Mouse (Mus musculus): Measurements from ENCODE around the gene Tnik.

Tnik gene

GRCm38 (mm10) chr3:28264841-28265150, 1.8 kb downstream of the Tnik start:
- no peak for DNase-seq

- DNase-seq: no peak
Observed at GRCm38 (mm10) chr3:28265183-28265582, 2.2 kb downstream of the Tnik start.

- no peak for DNase-seq
Observed at GRCm38 (mm10) chr3:28265656-28266055, 2.6 kb downstream of the Tnik start.

DNA sequence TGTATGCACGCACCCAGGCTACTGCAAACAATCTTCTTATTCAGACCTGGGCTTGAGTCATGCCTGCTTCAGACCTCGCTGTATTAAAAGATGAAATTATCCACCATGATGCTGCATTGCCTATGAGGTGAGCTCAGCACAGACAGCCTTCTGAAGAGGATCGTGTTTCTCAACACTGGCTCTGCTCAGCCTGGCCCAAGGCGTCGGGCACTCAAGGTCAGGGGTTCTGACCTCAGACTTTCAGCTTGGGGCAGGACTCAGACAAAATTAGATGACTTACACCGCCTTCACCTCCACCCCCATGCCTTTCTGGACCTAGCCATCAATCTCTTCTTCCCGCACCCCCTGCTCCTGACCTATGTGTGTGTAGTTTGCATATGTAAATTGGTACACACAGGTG, 4.2 kb downstream of the Tnik start:
- no peak for DNase-seq

GRCm38 (mm10) chr3:28269716-28270115, 6.7 kb downstream of the Tnik start:
- no peak for DNase-seq

- DNase-seq: no peak
Observed at GRCm38 (mm10) chr3:28271884-28272283, 8.9 kb downstream of the Tnik start.

- DNase-seq: no peak
Observed at GRCm38 (mm10) chr3:28274763-28275162, 11.7 kb downstream of the Tnik start.

DNA sequence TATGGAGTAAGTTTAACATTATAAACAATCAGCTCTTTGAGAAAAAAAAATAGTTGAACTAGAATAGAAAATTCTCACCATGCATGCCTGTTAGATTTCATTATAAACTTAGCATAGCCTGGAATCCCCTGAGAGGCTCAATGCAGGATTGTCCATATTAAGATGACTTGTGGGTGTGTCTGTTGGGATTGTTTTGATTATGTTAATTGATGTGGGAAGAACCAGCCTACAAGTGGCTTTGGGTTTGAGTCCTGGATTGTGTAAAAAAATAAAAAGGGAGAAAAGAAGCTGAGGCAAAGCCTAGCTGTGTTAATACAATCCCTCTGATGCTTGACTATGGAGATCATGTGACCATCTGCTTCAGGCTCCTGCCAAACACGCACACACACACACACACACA, 26.7 kb downstream of the Tnik start:
- no peak for DNase-seq

DNA sequence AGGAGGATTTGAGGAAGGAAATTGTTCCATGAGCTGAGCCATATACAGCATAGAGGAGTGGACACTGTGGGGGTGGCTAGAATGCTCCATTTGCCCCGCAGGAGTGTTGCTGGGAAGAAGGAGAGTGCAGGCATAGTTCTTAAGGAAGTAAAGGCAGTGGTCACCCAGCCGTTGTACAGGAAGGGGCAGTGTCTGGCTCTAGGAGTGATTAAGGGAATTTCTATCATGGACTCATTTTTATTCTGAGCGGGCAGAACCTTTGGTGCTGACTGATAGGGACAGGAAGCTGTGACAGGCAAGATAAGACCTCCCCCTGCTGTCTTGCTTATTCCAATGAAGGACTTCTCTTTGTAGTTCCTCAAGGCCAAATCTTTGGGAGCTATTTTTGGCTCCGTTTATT, 38.4 kb downstream of the Tnik start:
- DNase-seq: no peak

- no peak for DNase-seq
Observed at GRCm38 (mm10) chr3:28303915-28304314, 40.9 kb downstream of the Tnik start.

DNA sequence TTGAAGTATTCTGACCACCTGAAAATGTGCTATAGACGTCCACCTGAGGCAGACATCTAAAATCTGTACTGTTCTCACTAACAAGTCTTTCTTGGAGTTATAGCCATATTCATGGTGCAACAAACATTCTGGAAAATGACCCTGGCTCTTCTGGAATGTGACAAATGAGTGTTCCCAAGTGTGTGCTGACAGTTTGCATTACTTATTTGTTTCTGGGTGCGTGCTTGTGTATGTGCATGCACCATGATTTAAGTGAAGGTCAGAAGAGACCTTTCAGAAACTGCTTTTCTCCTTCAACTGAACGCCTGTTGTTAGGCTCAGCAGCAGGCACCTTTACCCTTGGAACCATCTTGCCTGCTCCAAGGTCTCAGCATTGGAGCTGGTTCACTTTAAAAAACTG, 43.8 kb downstream of the Tnik start:
- no peak for DNase-seq

DNA sequence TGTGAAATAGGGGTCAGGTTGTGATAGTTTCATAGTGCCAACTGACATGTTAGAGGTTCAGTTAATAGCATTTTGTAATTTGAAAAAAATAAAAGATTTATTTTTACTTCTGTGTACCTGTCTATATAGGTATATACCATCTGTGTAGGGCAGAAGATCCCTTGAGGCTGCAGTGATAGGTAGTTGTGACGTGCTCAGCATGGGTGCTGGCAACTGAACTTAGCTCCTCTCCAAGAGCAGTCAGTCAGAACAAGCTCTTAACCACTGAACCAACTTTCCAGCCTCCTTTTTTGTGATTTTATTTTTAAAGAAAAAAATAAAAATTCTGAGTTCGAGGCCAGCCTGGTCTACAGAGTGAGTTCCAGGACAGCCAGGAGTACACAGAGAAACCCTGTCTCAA, 51.4 kb downstream of the Tnik start:
- DNase-seq: no peak

- DNase-seq: no peak
Observed at GRCm38 (mm10) chr3:28317339-28317738, 54.3 kb downstream of the Tnik start.

GRCm38 (mm10) chr3:28321635-28322034, 58.6 kb downstream of the Tnik start:
- no peak for DNase-seq

DNA sequence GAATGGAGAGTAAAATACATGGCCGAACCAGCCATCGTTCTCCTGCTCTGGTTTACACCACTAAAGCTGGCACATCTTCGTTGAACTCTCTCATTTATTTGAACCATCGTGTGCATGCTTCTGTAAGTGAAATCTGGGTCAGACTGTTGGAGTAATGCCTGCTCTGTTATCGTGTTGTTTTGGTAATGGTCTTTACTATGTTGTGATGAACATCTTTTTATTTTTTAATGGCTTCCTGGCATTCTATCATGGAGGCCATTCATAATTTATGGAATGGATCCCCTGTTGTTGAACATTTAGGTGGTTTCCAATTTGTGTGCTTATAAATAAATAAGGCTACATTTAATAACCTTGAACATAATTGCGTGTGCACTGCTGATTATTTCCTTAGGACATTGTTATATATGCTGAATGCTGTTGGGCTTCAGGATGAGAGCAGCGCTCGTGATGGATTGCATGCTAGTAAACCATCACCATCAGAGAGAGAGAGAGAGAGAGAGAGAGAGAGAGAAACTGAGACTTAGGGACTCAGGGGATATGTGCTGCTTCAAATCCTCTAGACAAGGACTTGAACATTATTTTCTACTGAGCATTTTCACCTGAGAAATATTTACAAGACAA, 62.7 kb downstream of the Tnik start:
- DNase-seq: no peak

DNA sequence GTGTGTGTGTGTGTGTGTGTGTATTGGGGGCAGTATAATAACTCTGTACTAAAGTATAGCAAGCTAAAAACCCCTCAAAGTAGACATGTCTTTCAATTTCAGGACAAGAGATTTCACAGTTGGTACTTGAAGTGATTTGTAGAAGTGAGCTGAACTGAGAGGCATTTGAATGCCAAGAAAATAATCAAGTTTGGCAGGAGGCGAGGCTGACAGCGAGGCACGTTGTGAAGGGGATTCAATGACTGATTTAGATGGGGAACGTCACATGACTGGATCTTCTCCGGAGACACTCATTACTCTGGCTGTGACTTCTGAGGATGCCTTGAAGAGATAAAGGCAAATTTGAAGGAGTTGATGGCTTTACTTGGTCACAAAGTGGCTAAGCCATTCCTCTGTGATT, 69.3 kb downstream of the Tnik start:
- no peak for DNase-seq

DNA sequence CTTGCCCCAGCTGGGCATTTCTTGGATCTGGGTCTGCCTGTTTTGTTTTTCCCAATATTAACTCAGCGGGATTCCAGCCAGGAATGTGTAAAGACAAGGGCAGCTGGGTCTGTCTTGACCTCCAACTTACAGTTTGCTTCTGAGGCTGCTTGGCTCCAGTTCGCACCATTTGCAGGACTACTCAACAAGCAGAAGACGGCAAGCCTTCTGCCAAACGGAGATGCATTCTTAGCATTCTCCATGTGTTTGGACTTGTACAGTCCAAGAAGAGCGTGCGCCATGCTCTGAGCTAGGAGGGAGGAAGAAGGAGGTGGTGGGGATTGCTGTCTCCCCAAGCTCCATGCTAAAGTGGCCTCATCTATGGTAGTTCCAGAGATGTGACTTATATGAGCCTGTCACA, 70.9 kb downstream of the Tnik start:
- peak in 1 of 2 experiments; percentile 2 for DNase-seq

DNA sequence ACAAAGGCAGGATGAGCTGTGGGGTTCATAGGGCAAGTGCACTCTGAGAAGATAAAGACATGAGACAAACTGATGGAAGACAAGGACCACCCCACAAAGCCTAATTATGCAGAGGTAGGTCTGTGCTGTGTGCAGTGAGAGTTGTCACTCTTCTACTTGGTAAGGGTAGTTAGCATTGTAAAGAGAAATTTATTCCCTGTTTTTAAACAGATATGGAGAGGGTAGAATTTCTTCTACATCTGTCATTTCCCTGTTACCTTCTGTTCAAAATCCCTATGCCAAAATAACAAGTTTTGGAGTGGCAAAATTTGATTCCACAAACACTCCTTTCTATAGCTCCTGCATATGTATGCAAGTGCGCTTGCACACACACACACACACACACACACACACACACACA, 71.5 kb downstream of the Tnik start:
- no peak for DNase-seq

DNA sequence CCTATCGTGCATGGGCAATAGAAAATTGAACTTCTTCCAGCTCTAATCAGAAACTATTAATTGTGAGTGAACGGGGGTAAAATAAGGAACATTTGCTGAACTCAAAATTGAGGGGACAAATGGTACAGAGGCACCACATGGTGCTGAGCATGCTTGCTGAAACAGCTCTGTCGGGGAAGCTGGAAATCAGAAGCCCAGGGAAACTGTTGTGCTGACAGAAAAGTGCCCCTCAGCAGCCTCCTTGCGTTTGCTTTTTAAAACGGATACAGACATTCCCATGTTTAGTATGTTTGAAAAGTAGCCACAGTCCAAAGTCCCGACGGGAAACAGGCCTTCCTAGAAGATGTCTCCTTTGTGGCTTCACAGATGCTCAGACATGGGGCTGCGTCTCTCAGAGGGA, 77.1 kb downstream of the Tnik start:
- no peak for DNase-seq

DNA sequence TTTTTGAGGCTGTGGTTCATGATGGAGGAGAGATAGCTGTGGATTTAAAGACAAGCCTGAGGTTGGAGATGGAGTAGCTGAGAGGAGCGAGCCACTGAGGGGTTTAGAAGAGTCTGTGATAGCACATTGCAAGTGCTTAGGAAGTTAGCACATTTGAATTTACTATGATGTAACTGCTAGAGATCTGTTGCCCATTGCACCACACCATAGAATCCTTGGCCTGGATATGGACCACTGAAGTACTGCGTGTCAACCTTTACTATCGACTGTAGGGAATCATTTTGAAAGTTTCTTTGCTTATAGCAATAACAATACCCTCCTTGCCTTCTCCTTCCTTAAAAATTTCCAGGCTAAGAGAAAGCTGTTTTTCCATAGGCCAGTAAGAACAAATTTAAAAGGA, 80.2 kb downstream of the Tnik start:
- DNase-seq: no peak

GRCm38 (mm10) chr3:28343661-28344060, 80.6 kb downstream of the Tnik start:
- DNase-seq: no peak

DNA sequence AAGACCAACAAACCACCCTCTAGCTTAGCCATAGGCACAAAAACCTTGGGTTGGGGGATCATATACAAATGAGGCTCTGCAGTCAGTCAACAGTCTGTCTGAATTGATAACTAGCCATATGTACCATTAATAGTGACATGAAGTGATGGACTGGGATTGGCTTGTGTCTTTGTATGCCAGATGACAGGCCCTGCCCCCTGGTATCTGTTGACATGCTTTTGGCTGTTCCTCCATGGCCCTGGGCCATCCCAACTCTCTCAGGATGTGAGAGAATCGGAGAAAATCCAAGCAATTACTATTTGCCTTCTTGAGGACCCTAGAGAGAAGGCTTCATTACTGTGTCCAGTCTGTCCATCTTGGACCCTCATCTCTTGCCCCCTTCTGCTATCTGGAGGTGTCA, 82.4 kb downstream of the Tnik start:
- DNase-seq: no peak

DNA sequence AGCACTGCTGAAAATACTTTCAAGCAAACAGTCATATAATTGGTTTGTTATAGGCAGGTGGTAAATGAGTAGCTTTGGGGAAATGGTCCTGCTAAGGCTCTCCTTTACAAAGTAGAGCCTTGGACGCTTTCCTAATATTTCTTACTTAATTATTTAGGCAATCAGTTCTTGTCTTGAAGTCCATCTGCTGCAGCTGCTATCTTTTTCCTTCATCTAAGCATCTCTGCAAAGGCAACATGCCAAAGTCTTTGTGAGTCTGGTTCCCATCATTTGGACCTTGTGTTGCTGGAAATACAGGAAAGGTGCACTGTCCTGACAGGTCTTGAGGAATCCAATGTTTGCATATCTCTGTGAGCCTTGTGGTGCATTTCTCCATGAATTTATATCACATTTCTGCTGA, 82.9 kb downstream of the Tnik start:
- DNase-seq: no peak

DNA sequence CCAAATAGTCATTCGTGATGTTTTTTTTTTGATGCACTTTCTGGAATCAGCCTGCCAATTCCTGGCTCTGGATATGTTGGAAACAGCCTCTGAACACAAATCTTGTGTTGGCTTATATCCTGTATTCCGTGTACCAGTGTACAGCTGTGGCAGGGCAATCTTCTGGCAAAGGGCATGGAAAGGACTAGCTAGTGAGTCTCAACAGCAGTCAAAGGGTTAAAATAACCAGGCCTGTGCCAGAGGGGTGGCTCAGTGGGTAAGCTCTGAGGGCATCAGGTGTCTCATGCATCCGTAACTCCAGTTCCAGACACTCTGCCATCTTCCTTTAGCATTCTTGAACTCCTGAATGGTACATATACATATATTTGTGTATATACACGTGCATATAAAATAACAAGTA, 83.5 kb downstream of the Tnik start:
- DNase-seq: no peak

DNA sequence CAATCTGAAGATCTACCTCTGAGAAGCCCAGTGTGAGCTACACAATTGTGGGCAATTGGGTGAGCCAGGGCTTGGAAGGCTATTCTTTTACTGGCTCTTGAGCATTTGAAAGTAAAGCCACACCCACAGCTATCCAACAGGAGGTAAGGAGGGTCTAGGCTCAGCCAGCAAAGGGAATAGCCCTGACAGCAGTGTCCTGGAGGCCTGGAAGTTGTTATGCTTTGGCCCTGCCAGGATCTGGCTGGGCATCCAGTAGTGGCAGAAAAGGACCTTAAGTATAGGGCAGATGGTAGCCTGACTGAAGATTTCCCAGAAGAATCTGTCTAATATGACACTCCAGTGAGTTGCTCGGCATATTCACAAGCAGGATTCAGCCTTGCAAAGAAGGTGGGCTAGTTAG, 85.7 kb downstream of the Tnik start:
- no peak for DNase-seq
